Mouse (Mus musculus): ENCODE measurements around the gene Dcst2.

Gene Dcst2

DNA sequence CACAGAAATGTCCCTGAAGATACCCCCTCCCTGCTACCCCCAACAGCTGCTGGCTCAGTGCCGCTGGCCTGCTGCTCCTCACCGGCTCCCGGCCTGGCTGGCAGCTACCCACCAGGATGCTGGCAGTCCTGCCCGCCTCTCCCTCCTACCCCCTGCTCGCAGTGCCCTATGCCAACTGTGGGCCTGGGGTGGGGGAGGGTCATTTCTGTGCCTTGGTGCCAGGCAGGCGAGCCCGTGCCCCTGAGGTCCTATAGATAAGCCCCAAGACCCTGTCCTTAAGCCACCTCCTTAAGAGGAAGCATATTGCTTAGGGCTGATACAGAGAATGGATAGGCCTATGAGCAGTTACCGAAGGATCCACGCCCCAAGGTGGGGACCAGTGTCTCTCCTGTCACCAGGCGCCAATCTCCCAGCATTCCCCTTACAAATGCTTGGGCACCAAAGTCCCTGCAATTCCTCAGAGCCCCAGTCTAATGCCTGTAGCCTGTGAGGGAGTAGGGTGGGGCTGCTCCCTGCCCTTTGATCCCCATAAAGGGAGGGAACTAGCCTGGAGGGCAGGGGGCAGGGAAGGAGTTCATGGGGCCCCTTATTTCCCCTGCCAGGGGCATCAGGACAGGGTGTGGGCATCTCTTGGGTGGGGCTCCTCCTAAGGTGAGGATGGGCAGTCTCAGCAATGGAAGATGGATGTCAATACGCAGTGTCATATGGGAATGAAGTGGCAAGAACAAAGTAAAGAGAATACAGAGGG lies 26.5 kb downstream of the Dcst2 start:
- DNase-seq (ENCODE audit: low spot score), result no peak

DNA sequence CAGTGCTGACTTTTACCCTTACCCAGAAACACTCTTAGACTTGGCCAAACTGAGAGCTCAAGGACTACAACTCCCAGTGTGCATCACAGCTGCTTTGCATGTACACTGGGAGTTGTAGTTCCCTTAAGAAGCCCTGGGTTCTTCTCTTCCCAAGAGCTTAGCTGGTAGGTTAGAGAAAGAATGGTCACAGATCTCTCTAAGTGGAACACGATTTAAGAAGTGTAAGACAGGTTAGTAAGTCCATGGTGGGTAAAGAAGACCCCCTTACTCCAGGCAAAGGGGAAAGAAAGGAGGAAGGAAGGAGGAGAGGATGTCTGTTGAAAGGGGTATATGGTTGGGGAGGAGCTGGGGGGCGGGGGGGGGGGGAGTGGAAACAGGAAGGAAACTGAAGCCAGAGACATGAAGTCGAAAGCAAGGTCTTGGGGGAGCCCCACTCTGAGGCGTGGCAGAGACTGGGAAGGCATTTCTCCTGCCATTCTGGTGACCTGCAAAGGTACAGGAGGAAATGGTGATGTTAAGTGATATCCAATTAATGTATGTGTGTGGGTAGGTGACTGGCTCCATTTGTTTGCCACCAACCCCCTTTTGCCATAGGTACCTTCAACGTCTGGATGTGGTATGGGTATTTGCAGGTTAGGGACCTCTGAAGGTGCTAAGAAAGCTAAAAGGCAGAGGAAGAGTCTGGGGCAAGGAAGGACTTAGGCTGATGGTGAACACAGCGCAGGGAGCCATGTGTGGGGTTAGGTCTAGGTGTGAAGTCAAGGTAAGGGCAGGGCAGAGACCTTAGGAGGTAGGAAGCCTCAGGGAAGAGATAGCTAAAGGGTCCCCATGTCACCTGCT lies 27.3 kb downstream of the Dcst2 start:
- no peak for DNase-seq (ENCODE audit: low spot score)

DNA sequence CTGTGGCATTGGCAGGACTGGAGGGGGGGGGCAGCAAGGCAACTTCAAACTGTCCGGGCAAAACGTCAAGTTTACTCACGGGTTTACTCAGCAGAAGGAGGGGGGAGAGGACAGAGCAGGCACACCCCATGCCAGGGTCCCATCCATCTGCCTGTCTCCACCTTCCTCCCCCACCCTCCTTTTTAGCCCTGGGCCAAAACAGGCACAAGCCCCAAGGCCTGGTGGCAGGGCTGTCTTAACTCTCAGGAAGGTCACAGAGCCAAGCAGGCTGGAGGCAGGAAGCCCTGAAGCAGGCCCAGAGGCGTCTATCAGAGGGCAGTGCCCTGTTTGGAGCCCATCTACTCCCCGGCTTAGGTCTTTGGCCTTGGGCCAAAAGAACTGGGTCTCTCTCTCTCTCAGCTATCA lies 28.3 kb downstream of the Dcst2 start:
- DNase-seq (ENCODE audit: low spot score), result no peak

DNA sequence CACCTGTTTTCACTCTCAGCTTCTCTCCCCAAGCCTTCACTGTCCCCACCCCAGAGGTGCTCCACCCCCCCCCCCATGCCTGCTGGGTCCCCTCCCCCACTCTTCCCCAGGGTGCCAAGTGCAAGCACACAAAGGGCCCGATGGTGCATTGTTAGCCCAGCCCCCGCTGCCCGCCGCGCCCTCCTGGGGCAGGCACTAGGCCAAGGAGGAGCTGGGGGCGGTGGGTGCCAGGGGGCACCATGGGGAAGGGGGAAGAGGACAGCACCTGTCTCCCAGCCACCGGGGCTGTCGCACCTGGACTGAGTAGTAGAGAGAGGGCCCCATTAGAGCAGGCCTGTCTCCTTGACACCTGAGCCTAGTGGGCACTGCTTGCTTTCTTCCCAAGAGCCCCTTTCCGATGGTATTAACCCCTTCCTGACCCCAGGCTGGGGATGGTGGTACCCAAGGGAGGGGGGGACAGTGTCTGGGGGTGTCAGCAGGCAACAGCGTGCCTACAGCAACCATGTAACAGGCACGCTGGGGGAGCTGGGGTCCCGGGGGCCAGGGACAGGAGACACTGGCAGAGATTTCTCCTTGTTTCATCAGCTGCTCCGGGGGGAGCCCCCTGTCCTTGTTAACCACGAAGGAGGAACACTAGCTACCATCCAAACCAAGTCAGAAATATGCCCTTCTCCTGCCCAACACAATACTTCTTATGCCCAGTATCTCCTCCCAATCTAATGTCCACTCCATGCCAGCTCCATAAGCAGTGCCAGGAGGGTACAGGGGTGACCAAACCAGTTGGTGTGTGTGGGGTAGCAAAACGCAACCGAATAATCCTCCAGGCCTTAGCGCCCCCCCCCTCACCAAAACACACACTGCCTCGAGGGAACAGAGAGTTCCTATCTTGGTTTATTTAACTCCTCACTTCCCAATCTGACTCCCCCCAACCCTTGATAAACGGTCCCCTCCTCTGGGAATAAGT lies 29.2 kb downstream of the Dcst2 start:
- no peak for DNase-seq (ENCODE audit: low spot score)

DNA sequence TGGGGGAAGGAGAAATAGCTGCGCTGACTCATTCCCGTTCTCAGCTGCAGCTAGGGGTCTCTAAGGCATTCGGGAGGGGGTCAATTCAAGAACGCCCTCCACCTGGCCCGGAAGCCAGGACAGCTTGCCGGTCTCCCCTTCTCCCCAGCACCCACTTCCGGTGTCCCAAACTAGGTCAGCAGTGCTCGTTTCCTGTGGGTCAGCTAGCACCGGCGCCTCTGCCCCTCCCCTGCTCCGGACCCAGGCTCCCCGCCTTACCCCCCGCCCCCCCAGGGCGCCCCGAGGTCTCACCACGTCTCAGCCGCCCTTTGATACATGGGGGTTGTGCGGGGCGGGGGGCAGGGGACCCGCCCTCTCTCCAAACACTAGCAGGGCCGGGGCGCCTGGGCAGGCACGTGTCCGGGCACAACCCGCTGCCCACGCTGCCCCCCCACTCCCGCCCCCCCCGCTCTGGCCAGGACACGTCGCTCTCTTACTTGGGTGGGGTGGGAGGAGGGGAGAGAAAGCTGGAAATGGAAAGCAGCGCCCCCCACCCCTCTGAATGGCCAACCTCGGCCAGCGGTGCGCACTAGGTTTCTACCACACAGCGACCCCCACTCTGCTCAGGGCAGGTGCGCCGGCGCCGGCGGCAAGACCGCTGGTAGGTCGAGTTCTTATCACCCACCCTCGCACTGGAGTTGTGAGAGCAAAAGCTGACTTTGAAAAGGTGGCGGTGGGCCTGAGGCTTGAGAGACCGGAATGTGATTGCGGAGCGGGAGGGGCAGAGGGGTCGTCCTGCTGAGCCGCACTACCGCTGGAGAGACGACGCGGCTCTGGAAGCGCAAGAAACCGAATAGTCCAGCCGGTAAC lies 30.1 kb downstream of the Dcst2 start:
- no peak for DNase-seq (ENCODE audit: low spot score)

DNA sequence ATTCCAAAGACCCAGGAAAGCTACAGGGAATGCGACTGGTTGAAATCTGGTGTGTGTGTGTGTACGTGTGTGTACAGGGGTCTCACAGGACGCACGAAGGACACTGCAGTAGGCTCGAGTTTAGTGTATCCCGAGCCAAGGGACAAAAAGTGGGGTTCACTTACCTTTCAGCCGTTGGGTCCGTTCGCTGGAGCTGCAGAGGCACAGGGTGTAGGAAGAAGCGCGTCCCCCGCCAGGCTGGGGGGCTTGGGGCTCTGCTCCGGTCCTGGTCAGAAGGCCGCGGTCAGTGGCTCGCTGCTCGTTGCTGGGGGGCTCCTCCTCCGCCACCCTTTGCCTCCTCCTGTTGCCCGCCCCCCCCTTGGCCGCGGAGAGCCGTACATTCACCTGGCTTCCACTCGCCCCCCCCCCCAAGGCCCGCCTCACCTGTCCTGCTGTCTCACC lies 31.1 kb downstream of the Dcst2 start:
- DNase-seq (ENCODE audit: low spot score), result no peak

DNA sequence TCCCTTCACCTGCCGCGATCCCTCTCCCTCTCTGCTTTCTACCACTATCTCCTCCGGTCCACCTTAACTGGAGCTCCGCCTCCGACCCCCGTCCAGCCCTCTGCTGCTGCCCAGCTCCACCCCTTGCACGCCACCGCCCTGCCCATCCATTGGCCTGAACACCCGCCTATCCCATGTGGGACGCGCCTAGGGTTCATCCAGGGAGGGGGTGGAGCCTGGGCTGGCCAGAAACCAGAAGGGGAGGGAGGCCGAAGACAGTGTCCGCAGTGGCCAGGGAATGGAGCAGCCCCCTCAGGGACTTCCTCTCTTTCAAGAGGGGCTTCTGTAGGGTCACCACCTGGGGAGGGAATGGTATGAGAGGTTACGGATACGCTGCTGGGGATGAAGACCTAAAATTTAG lies 31.8 kb downstream of the Dcst2 start:
- peak; percentile 97 for DNase-seq (ENCODE audit: low spot score)

DNA sequence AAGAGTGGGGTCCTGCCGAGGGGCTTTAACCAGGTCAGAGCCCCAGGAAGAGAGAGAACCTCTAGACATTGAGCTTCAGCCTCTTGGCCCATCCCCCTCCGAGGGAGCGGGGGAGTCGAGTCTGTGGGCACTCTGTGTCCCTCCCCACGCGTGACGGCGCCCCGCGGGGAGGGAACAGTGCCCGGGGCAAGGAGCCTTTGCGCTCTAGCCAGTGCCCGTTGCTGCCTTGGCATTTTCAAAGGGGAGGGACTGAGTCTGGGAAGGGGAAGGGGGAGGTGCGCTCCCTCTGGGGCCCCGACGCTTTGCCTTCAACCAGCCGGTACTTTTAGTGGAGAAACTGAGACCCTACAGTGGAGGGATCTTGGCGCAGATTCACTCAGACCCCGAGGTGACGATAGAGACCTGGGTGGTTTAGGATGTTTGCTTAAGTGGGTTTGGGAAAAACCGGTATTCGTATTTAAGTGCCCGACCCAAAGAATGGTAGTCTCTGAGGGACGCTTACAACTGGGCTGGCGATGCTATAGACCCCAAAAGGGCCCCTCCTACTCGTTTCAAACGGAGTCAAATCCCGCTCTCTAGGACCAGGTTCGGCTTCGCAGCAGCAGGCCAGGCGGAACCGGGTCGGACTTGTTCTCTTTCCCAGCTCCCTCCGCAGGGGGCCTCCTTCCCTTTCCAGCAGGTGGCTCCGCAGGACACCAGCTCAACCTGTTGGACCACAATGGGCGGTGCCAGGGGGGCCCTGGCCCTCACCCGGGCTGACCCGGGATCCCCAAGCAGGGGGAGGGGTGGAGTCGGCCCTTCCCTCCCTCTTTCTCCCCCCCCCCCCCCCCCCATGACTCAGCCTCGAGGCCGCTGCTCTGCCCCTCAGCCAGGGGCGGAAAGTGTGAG lies 32.5 kb downstream of the Dcst2 start, which contains the start of gene Zbtb7b:
Gene Zbtb7b, minus strand, starts transcription at position 771 of the 888 bp plus-strand sequence.
- peak; percentile 76 for DNase-seq (ENCODE audit: low spot score)

DNA sequence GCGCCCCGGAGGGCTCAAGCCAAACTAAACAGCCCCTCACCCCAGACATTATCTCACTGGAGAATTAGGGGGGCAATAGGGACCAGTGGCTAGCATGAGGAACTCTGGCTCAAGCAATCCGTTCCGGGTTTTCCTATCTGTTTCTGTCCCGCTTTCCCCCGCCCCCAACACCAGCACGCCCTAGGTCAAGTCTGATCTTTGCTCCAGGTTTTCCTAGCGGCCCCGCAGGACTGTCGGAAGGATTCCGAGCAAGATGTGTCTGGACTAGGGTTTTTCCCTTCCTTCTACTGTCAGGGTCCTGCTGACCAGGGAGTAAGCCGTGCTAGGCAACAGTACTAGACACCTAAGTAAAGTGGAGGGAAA lies 33.1 kb downstream of the Dcst2 start:
- DNase-seq (ENCODE audit: low spot score), result no peak

DNA sequence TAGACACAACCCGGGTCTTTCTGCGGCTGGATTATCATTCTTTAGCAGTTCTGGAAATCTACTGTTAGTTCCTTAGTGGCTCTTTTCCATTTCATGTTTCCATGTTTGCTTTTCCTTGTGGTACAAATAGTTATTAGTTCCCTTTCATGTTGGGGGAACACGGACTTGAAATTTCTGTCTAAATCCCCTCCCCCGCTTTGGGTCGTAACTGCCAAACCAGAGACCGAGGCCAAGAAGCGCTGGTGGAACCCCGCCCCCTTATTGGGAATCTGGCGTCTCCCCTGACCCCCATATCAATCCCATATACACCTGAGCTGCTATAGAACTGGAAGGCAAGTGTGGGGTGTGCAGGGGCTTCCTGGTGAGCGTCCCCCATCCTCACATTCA lies 33.6 kb downstream of the Dcst2 start:
- DNase-seq (ENCODE audit: low spot score), result no peak

DNA sequence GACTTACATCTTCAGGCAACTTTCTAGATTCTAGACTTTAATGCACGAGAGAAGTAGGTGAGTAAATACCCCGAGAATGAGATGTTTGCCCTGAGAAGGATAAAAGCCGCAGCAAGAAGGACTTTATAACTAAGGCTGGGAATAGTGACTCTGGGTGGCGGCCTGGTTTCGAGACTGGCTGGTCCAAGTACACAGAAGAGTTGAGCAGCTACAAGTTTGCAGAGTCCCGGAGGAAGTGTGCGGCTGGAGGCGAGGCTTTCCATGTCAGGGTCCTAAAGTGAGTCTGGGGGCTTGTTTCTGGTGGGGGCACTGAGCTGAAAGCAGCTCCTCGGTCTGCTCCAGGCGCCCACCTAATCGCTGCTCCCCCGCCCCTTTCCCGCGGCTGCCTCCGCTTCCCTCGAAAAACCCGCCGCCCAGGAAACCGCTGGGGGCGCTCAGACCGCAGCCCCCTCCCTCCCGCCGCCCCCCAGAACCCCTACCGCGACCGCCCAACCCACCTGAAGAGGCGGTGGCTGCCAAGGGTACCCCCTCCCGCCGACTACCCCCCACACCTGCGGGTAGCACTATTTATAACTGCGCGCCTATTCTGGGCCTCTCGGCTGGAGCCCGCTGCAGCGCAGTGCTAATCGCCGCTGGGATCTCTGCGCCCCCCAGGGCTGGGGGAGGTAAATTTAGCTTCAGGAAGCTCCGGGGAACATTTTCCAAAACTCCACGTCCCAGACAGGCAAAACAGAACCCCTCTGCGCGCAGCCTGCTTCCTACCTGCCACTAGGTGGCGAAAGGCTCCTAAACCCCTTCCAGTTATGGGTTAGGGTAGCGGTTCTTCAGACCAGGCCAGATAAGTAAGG lies 34.3 kb downstream of the Dcst2 start:
- DNase-seq (ENCODE audit: low spot score), result no peak

DNA sequence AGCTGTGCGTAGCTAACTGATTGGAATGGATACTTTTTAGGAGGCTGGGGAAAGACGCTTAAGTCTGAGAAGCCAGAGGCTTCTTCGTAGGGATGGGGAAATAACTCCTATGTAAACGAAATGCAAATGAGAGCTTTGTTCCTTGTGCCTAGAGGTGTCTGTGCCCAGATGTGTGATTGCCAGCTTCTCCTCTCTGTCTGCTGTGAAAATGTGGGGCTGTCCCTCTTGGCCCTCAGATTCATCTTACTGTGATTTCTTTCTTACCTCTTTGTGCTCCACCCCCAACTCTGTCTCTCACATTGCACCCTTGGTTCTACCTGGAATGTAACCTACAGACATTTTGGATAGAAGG lies 34.9 kb downstream of the Dcst2 start:
- no peak for DNase-seq (ENCODE audit: low spot score)

DNA sequence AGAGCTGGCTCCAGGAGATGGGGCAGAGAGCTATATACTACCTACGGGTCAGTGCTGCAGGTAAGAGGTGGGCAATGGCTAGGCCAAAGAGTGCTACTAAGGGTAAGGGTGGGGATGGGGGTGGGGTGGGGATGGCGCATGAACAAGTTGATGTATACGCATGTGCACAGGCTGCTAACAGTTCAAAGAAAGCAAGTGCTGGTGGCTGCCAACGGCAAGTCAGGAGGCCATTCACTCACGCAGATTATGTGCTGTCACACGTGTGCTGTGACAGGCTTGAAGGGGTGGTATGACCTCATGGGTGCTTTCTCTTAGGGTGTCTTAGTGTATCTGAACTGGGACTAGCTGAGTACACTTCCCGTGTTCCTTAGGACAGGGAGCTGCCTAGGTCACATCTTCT lies 39.6 kb downstream of the Dcst2 start:
- no peak for DNase-seq (ENCODE audit: low spot score)

DNA sequence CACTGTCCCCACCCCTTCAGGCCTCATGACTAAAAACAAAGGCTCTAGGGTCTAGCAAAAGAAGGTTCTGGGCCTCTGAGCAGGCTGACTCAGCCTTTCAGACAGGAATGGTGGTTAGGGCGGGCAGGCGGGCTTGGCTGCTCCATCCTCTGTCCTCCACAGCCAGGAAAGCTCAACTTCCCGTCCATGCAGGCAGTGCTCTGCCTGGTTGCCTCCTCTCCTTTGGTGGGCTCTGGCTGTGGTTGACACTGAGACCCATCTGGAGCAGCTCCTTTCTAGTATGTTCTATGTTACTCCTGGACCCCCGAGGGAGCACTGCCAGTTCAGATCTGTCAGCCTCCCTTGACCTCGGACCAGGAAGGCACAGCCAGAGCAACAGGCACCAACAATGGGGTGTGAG lies 40.9 kb downstream of the Dcst2 start, which contains the start of gene Lenep:
Gene Lenep, minus strand, starts transcription at position 101 of the 400 bp plus-strand sequence.
- DNase-seq (ENCODE audit: low spot score), result no peak

DNA sequence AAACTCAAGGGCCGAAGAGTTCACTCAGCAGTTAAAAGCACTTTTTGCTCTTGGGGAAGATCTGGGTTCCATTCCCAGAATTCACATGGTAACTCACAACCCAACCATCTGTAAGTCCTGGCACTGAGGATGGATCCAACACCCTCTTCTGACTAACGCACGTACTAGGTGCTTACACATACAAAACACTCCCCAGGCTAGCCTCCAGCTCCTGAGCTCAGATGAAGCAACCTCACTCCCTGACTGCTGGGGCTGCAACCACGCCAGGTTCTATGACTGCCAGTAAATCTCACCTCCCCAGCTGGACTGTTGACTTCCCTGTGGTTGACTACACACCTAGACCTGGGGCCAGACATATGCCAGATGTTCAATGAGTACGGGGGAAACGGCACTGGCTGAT lies 45.1 kb downstream of the Dcst2 start:
- no peak for DNase-seq (ENCODE audit: low spot score)

DNA sequence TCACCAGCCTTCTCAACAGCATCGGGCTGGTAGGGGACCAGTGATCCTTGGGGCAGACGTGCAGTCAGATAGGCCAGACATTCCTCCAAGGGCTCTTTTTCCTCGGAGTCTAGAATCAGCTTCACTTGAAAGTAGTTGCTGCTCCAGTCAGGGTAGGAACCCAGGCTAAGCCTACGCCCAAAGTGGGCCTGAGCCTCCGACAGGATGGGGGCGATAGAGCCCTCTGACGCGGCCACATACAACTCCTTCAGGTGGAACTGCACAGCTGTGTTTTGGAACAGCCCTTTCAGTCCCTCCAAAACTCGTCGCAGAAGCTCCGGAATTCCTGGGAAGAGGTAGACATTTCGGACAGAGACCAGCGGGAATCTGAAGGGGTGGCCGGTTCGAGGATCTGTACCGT lies 46.7 kb downstream of the Dcst2 start:
- DNase-seq (ENCODE audit: low spot score), result no peak

DNA sequence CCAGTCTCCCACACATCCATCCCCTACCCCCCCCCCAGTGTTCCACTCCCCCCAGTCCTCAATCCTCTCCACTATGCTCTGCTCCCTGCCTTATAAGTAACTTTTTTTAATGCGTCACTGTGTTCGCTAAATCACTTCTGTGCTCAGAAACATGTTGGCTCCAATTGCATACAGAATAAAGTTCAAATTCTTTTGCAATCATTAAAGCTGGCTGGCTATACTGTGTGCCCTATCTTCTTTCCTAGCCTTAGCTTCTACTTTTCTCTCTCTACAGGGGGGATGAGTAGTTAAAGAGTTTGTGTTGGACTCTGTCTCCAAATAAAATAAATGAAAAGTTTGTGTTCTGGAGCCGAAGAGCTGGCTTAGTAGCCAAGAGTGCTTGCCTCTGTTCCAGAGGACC lies 47.9 kb downstream of the Dcst2 start:
- DNase-seq (ENCODE audit: low spot score), result no peak

DNA sequence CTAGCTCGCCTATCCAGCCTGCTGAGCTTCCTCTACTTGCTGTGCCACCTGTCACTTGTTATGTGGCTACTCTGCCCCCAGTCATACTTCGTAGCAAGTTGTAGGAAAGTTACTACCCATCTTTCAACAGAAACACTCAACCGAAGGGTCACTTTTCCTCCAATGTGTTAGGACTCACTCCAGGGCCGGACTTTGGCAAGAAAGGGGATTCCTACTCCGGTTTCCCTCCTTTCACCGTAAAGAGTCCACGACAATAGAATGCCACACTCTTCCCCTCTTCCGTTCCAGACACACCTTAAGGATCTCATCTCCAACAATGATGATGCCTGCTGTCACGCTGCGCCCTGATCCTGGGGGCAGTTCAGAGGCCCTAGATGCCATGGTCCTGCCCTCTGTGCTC lies 49.1 kb downstream of the Dcst2 start:
- DNase-seq (ENCODE audit: low spot score), result no peak

Data from ovary, postnatal 10 days (tissue).